Mouse (Mus musculus) B cell, adult 67 days (primary cell): ENCODE data around the gene Gm20738. TPM values are rescaled to one million over a fixed set of nuclear protein-coding genes. Genes with fewer than 3 reads are reported as not detected.

ENCODE experiments used
- total RNA-seq, 2 experiments: library from RNA; stranded (reverse); gene quantifications; 4 replicates each; pipeline ENCODE4 v1.2.4; 2023

The Gm20738 gene
- total RNA-seq: not detected

GRCm38 (mm10) chrY:37957511-37957910 lies at the start of gene Gm20738:
TSS of gene Gm20738 (plus strand) at chrY:37957811.

